ENCODE assay signal across 8 mouse cellular contexts in the genomic region with DNA sequence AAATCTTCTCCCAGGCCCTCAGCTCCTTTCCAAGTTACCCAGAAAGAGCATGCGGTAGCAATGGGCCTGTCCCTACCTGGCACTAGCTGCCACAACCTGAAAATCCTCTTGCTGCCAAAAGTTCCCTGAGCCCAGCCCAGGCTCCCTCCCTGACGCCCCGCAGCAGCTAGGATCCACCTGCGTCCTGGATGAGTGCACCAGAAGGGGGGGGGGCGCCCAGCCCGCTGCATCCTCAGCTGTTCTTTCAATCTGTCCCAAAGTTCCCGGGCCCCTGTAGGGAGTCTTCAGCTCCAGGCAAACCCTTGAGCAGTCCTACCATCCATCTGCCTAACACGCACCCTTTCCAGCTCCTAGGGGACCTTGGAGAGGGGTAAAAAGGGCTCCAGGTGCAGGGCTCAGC. TPM values are rescaled to one million over a fixed set of nuclear protein-coding genes. Genes with fewer than 3 reads are reported as not detected.
DNase-seq lines count a peak whose midpoint lies in the region; ATAC-seq and TF ChIP-seq lines count a peak whose summit lies in the region.

No protein-coding gene starts in this region.

- no peak overlapping the region for H3K9ac ChIP-seq in heart, embryonic 15.5 days
- peak overlapping the region; percentile 54; the same call in 1 of the 2 replicates for H3K9ac ChIP-seq in hindbrain, postnatal 0 days (replicated peaks; ENCODE audit: low read length)

- H3K36me3 ChIP-seq in heart, embryonic 15.5 days: no peaks in the 10 kb centered on the region
- no peaks in the 10 kb centered on the region for H3K36me3 ChIP-seq in hindbrain, postnatal 0 days (ENCODE audit: insufficient read depth, low read length)
- peaks cover 9% of the 10 kb centered on the region for H3K36me3 ChIP-seq in myocyte (ENCODE audit: control insufficient read depth, insufficient read depth)

- no peak for TF ChIP-seq POLR2A in myocyte (IDR thresholded peaks at IDR 0.05; ENCODE audit: insufficient read length, low read depth)

- peaks cover 9% of the 10 kb centered on the region for H3K79me2 ChIP-seq in myocyte (ENCODE audit: control insufficient read depth, insufficient read depth)

- H3K27me3 ChIP-seq in heart, embryonic 15.5 days: peaks cover 44% of the 10 kb centered on the region
- no peaks in the 10 kb centered on the region for H3K27me3 ChIP-seq in hindbrain, postnatal 0 days (ENCODE audit: insufficient read depth, low read length)
- no peaks in the 10 kb centered on the region for H3K27me3 ChIP-seq in myocyte (ENCODE audit: control insufficient read depth, insufficient read depth, insufficient read length)

- no peak overlapping the region for H3K27ac ChIP-seq in heart, embryonic 15.5 days
- H3K27ac ChIP-seq in brown adipose tissue, adult 24 weeks (replicated peaks; ENCODE audit: low read depth, low read length): no peak overlapping the region
- H3K27ac ChIP-seq in hindbrain, postnatal 0 days: no peak overlapping the region; the same call in 1 of the 2 replicates

- H3K4me1 ChIP-seq in heart, embryonic 15.5 days (replicated peaks): peaks cover 46% of the 10 kb centered on the region
- H3K4me1 ChIP-seq in brown adipose tissue, adult 24 weeks (ENCODE audit: control insufficient read depth, insufficient read depth, insufficient read length, low read length): peaks cover 9% of the 10 kb centered on the region
- peaks cover 26% of the 10 kb centered on the region for H3K4me1 ChIP-seq in hindbrain, postnatal 0 days (ENCODE audit: insufficient read depth, low read length)

- H3K9me3 ChIP-seq in heart, embryonic 15.5 days (replicated peaks): no peaks in the 10 kb centered on the region
- H3K9me3 ChIP-seq in hindbrain, postnatal 0 days (ENCODE audit: low read length): no peaks in the 10 kb centered on the region

- no peak for ATAC-seq in heart, embryonic 15.5 days (replicated peaks; ENCODE audit: insufficient number of reproducible peaks, insufficient read depth, low FRiP score, low read depth)
- no peak for ATAC-seq in hindbrain, postnatal 0 days

- H3K4me3 ChIP-seq in heart, embryonic 15.5 days: peak overlapping the region; percentile 55
- H3K4me3 ChIP-seq in brown adipose tissue, adult 24 weeks (ENCODE audit: insufficient read depth, low read depth, low read length): peak overlapping the region; percentile 51; the same call in 1 of the 2 replicates
- H3K4me3 ChIP-seq in hindbrain, postnatal 0 days (ENCODE audit: low read length): peak overlapping the region; percentile 55
- peak overlapping the region; percentile 69 for H3K4me3 ChIP-seq in myocyte

- no peak for TF ChIP-seq CTCF in hindbrain, postnatal 0 days (IDR thresholded peaks at IDR 0.05; ENCODE audit: low read depth)

- peak overlapping the region; percentile 96 for H3K4me2 ChIP-seq in heart, embryonic 15.5 days
- H3K4me2 ChIP-seq in hindbrain, postnatal 0 days (ENCODE audit: low read depth, low read length): peak overlapping the region; percentile 87
- H3K4me2 ChIP-seq in myocyte (ENCODE audit: low read depth): peak overlapping the region; percentile 98

- H3ac ChIP-seq in myocyte (ENCODE audit: control insufficient read depth, insufficient read length): no peak overlapping the region

- DNase-seq in heart, postnatal 14 days: no peak
- no peak for DNase-seq in hindbrain, postnatal 0 days (ENCODE audit: low spot score)
- no peak for DNase-seq in c-Kit-positive CD71-positive TER-119-positive erythroid progenitor cells, embryonic 14.5 days (ENCODE audit: low spot score)
- DNase-seq in right cerebral cortex, postnatal 4 days: no peak
- DNase-seq in gastrocnemius, adult 18-20 months (ENCODE audit: low spot score): no peak

- intact Hi-C loops in heart, postnatal 14 days (cut with DNase I): no loop called here

- WGBS in heart, embryonic 15.5 days: 15% methylated on average over 8 of the region's 8 CpGs
- 3% methylated on average over 8 of the region's 8 CpGs for WGBS in hindbrain, postnatal 0 days

TF ChIP-seq in myocyte, 11 proteins besides CTCF, POLR2A, EP300 and RAD21:
- no peak for TF ChIP-seq CEBPB (IDR thresholded peaks at IDR 0.05; ENCODE audit: insufficient read depth, poor library complexity, severe bottlenecking)
- no peak for TF ChIP-seq TCF12 (IDR thresholded peaks at IDR 0.05; ENCODE audit: insufficient read depth, poor library complexity, severe bottlenecking)
- TF ChIP-seq MYOD1 (IDR thresholded peaks at IDR 0.05; ENCODE audit: control insufficient read depth in 1 of 3, insufficient read length in 2 of 3, low read depth in 2 of 3): peak in 2 of 3 experiments; percentile 29 to 60
- TF ChIP-seq USF1 (IDR thresholded peaks at IDR 0.05; ENCODE audit: low read depth): no peak
- no peak for TF ChIP-seq TCF3 (IDR thresholded peaks at IDR 0.05; ENCODE audit: insufficient read length, low read depth)
- TF ChIP-seq POLR2AphosphoS2 (IDR thresholded peaks at IDR 0.05; ENCODE audit: insufficient read length, low read depth): no peak
- TF ChIP-seq MYOG (IDR thresholded peaks at IDR 0.05; ENCODE audit: control insufficient read depth in 1 of 3, insufficient read depth in 1 of 3, insufficient read length in 2 of 3, low read depth in 2 of 3): peak in 1 of 3 experiments; percentile 62
TF ChIP-seq in myocyte: peak in this region for 2.

RNA-seq across cellular contexts. Expression of a gene that starts 1.2 kb away (rescaled TPM):
- 0.37 and 0.94 TPM in 2 replicates for polyA plus RNA-seq in heart, embryonic 15.5 days (2015; fragmentation: Nextera tagmentation; extraction: Ambion mirVana)
- total RNA-seq in heart, postnatal 14 days (2021): under 1 TPM in 1 of 2 experiments, not detected in 1; 0.24 TPM
- polyA plus RNA-seq in brown adipose tissue, adult 24 weeks (2012; ENCODE audit: insufficient read depth, insufficient read length, missing spikeins): not detected in 2 replicates
- 63.6 and 68.0 TPM in 2 replicates for total RNA-seq in hindbrain, postnatal 0 days (2014; rRNA removed)
- polyA plus RNA-seq in hindbrain, postnatal 0 days (2015; fragmentation: Nextera tagmentation; extraction: Ambion mirVana): 34.9 and 42.6 TPM in 2 replicates
- 7.5 TPM for polyA plus RNA-seq in myocyte (2012; fragmentation: generic; extraction: Trizol)
- under 1 TPM; 0.39 to 0.81 TPM for total RNA-seq in gastrocnemius, adult 18-20 months (2021)

RNA-seq across cellular contexts. Expression of a gene that starts 35.6 kb away (rescaled TPM):
- 0.77 and 2.8 TPM in 2 replicates for polyA plus RNA-seq in heart, embryonic 15.5 days (2015; fragmentation: Nextera tagmentation; extraction: Ambion mirVana)
- total RNA-seq in heart, postnatal 14 days (2021): under 1 TPM; 0.32 to 0.62 TPM
- polyA plus RNA-seq in brown adipose tissue, adult 24 weeks (2012; ENCODE audit: insufficient read depth, insufficient read length, missing spikeins): 0.83 and 0.92 TPM in 2 replicates
- 67.5 and 79.4 TPM in 2 replicates for total RNA-seq in hindbrain, postnatal 0 days (2014; rRNA removed)
- polyA plus RNA-seq in hindbrain, postnatal 0 days (2015; fragmentation: Nextera tagmentation; extraction: Ambion mirVana): 34.3 and 34.8 TPM in 2 replicates
- 9.6 TPM for polyA plus RNA-seq in myocyte (2012; fragmentation: generic; extraction: Trizol)
- under 1 TPM; 0.12 to 0.64 TPM for total RNA-seq in gastrocnemius, adult 18-20 months (2021)

RNA-seq across cellular contexts. Expression of a gene that starts 56.6 kb away (rescaled TPM):
- 9.9 and 10.9 TPM in 2 replicates for polyA plus RNA-seq in heart, embryonic 15.5 days (2015; fragmentation: Nextera tagmentation; extraction: Ambion mirVana)
- 1 to 10 TPM; 5.7 to 7.0 TPM for total RNA-seq in heart, postnatal 14 days (2021)
- polyA plus RNA-seq in brown adipose tissue, adult 24 weeks (2012; ENCODE audit: insufficient read depth, insufficient read length, missing spikeins): 13.4 and 20.8 TPM in 2 replicates
- total RNA-seq in hindbrain, postnatal 0 days (2014; rRNA removed): 11.1 and 18.5 TPM in 2 replicates
- polyA plus RNA-seq in hindbrain, postnatal 0 days (2015; fragmentation: Nextera tagmentation; extraction: Ambion mirVana): 17.0 and 18.3 TPM in 2 replicates
- polyA plus RNA-seq in myocyte (2012; fragmentation: generic; extraction: Trizol): 14.2 TPM
- total RNA-seq in gastrocnemius, adult 18-20 months (2021): 1 to 10 TPM; 6.5 to 6.8 TPM
